Mouse (Mus musculus) kidney, adult 18-20 months (tissue): ENCODE measurements around the gene Hoxc6.

Experiments
- DNase-seq: peaks from one replicate; pipeline ENCODE4 v3.0.0; 2021

Gene Hoxc6

GRCm38 (mm10) chr15:102997939-102998355 lies at the start of gene Hoxc6:
Gene Hoxc6 (plus strand): TSS chr15:102998257.
- DNase-seq, result peak; percentile 66

- DNase-seq, result no peak
These were observed 49.2 kb upstream of the Hoxc6 start for GRCm38 (mm10) chr15:102948842-102949241.

DNA sequence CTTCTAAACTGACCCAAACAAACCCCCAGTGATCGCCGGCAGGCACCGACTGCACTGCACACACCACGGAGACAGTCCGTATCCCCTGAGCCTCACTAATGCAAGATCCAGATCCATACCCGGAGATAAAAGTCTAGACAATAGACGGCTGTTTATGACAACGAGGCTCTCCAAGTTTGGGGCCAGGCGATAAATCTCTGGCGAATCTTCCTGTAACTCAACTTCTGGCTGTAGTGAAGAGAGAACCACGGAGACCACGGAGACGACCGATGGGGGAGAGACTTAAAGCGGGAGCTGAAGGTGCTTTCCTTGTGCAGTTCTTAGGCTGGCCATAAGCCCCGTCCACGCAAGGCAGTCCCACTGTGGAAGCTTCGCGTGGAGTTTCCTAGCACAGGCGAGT lies 48.4 kb upstream of the Hoxc6 start:
- DNase-seq, result no peak

GRCm38 (mm10) chr15:102950877-102951276 lies 47.2 kb upstream of the Hoxc6 start:
- DNase-seq, result no peak

GRCm38 (mm10) chr15:102953561-102953960 lies 44.5 kb upstream of the Hoxc6 start:
- DNase-seq, result no peak

DNA sequence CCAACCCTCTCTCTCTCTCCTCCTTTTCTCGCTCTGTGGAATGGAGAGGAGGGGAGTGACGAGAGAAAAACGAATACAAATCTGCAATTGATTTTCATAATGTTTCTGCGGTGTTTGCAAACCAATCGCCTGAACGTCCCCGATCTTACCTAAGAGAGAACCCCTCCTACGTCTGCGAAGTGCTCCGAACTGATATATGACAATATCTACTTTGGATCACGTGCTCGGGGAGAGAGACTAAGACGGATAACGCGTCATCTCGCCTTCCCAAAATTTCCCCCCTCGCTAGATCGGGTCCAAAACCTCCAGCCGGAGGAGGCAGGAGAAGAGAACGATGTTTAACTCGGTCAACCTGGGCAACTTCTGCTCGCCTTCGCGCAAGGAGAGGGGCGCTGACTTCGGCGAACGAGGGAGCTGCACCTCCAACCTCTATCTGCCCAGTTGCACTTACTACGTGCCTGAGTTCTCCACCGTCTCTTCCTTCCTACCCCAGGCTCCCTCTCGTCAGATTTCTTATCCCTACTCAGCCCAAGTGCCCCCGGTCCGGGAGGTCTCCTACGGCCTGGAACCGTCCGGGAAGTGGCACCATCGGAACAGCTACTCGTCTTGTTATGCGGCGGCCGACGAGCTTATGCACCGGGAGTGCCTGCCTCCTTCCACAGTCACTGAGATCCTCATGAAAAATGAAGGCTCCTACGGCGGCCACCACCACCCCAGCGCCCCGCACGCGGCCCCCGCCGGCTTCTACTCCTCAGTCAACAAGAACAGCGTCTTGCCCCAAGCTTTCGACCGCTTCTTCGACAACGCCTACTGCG lies 43.7 kb upstream of the Hoxc6 start, which contains the start of gene Hoxc11:
TSS of gene Hoxc11 (plus strand) at position 236 of the 815 bp plus-strand sequence.
- DNase-seq, result peak; percentile 57

- DNase-seq, result no peak
These were observed 43.1 kb upstream of the Hoxc6 start for GRCm38 (mm10) chr15:102955007-102955382.

DNA sequence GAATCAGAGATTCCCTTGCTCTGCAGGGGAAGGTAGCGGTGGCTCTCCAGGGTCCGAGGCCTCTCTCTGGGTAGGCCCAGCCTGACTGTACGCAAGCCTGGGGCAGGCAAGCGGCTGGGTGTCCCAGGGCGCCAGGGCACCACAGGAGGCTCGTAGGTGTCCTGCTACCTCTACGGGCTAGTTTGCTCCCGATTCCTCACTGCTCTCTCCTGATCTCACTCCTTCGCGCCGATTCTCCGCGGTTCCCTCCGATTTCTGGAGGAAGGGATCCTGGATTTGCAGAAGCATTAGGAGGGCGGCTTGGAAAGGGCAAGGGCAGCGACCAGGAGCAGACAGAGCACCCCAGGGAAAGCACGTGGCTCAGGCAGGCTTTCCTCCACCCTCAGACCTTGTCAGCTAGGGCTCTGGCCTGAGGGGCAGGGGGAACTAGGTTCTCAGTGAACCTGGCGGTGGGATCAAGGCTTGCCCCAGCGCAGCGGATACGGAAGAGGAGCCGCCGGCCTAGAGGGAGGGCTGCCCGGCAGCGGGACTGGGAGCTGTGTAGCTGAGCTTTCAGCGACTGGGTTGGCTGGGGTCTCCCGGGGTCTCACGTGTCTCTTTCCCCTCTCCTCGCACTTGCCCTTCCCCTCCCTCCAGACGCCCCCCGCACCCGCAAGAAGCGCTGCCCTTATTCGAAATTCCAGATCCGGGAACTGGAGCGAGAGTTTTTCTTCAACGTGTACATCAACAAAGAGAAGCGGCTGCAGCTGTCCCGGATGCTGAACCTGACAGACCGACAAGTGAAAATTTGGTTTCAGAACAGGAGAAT lies 42.0 kb upstream of the Hoxc6 start:
- peak; percentile 53 for DNase-seq

DNA sequence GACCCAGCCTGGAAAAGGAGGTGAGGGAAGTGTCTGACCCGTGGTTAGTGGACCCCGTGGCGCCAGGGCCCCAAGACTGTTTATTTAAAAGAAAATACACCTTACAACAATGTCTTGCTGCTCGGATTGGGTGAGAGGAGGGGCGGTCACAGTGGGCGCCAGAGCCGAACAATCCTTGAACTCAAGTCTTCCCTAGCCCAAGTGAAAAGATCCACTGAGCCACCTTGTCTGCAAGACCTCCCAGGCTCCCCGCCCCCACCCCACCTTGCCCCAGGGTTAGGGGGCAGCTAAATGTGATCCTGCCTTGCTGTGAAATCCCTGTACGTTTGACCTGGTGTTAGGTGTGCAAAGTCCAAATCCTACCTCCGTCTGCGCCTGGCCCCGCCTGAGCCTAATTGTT lies 41.2 kb upstream of the Hoxc6 start:
- DNase-seq, result no peak

- DNase-seq, result no peak
These were observed 38.3 kb upstream of the Hoxc6 start for GRCm38 (mm10) chr15:102959663-102960191.

DNA sequence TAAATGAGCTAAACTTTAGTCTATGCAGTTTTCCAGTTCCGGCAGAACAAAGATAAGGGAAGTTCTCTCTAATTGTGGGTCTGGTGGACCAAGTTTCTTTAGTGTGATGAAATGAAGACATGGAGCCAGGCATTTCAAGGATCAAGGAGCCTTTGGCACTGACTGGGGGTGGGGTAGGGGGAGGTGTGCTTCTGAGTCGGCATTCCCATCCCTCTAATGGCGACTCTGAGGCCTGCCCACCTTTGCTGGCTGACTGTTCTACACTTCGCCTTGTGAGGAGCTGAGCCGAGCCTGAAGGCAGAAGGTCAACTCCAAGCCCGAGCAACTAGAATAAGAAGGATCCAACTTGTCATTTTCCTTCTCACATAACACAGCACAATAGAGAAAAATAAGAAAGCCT lies 36.3 kb upstream of the Hoxc6 start:
- no peak for DNase-seq

DNA sequence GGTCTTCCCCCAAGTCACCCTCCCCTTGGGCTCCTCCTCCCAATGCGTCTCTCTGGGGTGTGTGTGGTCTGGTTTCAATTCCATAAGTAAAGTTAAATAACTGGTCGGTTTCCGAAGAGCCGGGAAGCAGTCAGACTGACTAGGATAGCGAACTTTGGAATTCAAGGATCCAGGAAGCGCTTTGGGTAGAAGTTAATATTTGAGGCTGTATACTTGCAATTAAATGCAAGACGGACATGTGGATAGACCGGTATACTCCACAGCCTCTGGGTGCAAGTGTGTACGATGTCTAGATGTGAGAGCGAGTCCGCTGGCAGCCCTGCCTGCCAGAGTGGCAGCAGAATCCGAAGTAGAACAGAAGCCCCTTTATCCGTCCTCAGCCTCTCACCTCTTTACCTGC lies 35.6 kb upstream of the Hoxc6 start:
- DNase-seq, result peak; percentile 63

- DNase-seq, result peak; percentile 56
These were observed 34.8 kb upstream of the Hoxc6 start for GRCm38 (mm10) chr15:102963259-102963658.

DNA sequence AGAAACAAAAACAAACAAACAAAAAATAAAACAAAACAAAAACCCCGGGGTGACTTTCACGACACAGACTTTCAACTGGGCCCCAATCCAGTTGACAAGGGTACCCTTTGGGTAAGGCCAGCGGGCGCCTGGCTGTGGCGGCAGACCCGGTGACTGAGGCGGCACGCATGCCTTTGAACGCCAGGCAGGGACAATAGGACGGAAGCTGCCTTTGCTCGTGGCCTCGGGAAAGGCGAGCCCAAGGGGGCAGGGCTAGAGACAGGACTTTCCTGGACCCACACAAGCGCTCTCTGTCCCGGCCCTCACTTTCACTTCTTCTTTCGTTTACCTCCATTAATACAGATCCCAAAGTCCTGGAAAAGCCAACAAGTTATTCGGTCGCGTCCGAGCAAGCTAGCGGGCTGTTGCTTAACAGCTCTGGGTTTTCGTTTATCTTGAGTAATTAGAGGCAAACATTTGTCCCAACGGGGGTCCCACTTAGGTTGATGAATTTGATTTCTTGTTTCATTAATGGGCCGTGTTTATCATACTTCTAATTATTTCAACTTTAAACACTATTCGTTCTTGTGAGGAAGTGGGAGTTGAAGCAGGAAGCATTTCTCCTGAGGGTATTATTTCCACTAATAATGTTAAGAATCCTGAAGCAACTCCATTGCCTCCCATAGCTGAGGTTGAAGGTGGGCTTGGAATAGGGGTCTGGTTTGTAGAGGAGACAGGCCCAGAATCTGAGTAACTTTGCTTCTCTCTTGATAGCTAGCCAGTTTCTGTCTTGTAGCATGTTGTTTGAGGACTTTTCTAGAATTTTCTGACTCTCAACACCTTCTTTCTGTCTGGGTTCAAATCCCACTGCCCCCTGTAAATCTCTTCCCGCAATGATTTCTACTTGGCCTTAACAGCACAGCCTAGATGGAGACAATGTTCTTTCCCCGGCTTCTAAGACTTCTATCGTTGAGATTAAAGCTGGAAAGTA lies 34.1 kb upstream of the Hoxc6 start:
- peak; percentile 76 for DNase-seq

DNA sequence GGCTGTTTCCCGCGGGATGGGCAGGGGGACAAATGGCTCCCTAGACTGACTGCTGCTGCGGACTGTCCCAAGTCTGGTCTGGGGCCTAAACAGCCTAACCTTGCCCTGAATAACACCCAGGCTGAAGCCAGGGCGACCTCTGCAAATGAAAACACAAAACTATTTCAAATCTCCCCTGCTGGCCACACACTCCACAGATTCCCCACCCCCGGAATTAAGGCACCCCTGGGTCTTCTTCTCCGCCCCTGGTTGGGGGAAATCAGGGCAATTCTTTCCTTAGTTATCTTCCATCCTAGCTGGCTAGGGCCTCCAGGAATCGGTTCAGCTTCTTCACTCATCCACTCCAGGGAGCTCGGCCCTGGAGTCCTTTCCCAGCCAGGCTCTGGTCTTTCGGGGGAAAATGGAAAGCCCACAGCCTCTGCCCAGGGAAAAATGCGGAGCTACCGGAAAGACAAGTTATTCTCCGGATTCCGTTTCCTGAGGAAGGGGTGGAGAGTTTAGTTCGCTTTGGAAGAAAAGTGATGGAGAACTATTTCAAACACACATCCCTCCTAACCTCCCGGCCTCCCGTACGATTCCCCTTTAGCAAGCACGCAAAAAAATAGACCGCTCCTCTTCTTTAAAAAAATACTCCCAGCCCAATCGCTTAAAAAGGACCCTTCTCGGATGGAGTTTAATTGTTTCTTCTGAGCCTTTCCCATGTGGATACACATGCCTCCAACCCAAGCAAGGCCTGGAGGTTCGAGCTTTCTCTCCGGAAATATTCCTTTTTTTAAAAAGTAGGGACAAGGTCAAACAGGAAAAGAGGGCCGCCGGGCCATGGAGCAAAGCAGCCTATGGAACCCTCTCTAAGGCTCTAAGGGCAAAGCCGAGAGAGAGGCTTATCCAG lies 32.8 kb upstream of the Hoxc6 start:
- DNase-seq, result peak; percentile 64

- peak; percentile 93 for DNase-seq
These were observed 31.9 kb upstream of the Hoxc6 start for GRCm38 (mm10) chr15:102965892-102966775.

GRCm38 (mm10) chr15:102966776-102967311 lies 31.2 kb upstream of the Hoxc6 start, which contains the start of gene Hoxc10:
Gene Hoxc10 (plus strand): TSS chr15:102966796.
- DNase-seq, result no peak

DNA sequence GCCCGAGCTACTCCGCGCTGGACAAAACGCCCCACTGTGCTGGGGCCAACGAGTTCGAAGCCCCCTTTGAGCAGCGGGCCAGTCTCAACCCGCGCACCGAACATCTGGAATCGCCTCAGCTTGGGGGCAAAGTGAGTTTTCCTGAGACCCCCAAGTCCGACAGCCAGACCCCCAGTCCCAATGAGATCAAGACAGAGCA lies 30.8 kb upstream of the Hoxc6 start, which contains the start of gene Hoxc5:
TSS of gene Hoxc5 (plus strand) at position 132 of the 199 bp plus-strand sequence.
- no peak for DNase-seq

DNA sequence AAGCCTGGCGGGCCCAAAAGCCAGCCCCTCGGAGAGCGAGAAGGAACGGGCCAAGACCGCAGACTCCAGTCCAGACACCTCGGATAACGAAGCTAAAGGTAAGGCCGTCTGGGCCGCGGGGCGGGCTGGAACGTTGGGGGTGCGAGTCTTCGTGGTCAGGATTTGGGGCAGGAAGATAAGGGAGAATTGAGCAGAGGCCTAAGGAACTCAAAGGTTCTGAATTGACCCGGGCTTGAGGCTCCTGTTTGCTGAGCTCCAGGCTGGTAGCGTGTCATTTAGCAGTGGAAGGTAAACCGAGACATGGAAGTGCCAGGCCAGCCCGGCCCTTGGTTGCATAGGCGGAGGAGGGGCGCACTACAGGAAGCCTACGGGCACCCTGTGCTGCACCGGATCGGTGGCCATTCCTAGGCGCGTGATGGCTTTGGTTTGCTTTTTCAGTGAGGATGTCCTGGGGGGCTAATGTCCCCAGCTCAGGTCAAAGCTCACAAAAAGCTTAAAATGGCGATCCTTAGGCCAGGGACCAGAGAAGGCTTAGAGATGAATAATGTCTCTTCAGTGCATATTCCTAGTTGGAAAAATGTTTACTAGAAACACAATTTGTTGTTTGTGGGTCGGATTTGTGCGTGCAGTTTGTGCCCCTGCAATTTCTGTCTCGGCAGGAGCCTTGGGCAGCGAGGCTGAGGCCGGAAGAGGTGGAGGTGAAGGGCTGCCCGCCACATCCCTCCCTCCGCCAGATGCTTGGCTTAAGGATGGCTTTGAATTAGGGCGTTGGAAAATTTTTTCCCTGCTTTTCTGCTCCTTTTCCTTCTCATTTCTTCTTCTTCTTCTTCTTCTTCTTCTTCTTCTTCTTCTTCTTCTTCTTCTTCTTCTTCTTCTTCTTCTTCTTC lies 30.3 kb upstream of the Hoxc6 start:
- DNase-seq, result peak; percentile 62
